Mouse (Mus musculus) Patski (cell line): ENCODE measurements around the gene Purb. TPM values are rescaled to one million over a fixed set of nuclear protein-coding genes. Genes with fewer than 3 reads are reported as not detected.

Experiments used
- ATAC-seq: fragments of 100-300 bp; one replicate; pipeline ENCODE4 v1.8.0; 2021
- CTCF ChIA-PET: fragments of 350-600 bp; sonication (Branson Sonifier 250); formaldehyde crosslinking; loops from one replicate; lab custom pipeline; 2022; ENCODE audit warnings: inconsistent platforms; lab: Charles Lee
- POLR2A ChIA-PET: fragments of 350-600 bp; sonication (Branson Sonifier 250); formaldehyde crosslinking; loops from one replicate; lab custom pipeline; 2022; ENCODE audit warnings: antibody characterized with exemption, inconsistent platforms; lab: Charles Lee
- DNase-seq: peaks from one replicate; pipeline ENCODE4 v3.0.0-alpha.2; 2011; ENCODE audit warnings: low read depth, low spot score
- H3K27me3 ChIP-seq: fragments of 371-371 bp; one replicate; pipeline ENCODE4 v1.5.1; 2021
- CTCF ChIP-seq: fragments of 100-300 bp; IDR thresholded peaks from one replicate; pipeline ENCODE4 v1.5.1; 2021
- in situ Hi-C: fragments of 300-500 bp; cut with MboI; formaldehyde crosslinking; loops from 3 replicates; pipeline ENCODE4 v1.11.1; 2018; ENCODE audit warnings: low pct_unique_long_range_greater_than_20kb, mixed read lengths
- polyA plus RNA-seq: library from polyadenylated mRNA; unstranded; gene quantifications from one replicate; pipeline ENCODE4 v1.2.3, GENCODE M21; 2021

Purb gene
- polyA plus RNA-seq, 1 experiment from 2014 or later = 49.1 TPM

GRCm38 (mm10) chr11:6486916-6487315, 11.2 kb upstream of the Purb start:
- H3K27me3 ChIP-seq = no peaks in the 10 kb centered on the region
- ChIA-PET CTCF (interaction anchor here (1.0 kb wide), 1 partner anchor 10 kb away, joined by 3 read pairs; no protein-coding TSS in a partner anchor), POLR2A (no interaction called here)
- in situ Hi-C loops = no loop called here
- TF ChIP-seq CTCF = no peak
- DNase-seq (no peak), ATAC-seq (no peak)

GRCm38 (mm10) chr11:6484244-6484959, 8.7 kb upstream of the Purb start:
- no peak for DNase-seq
- POLR2A ChIA-PET = no interaction called here
- CTCF ChIA-PET = interaction anchor here (1.0 to 1.2 kb wide), 2 partner anchors 13 to 16 kb away, joined by 3 to 4 read pairs; no protein-coding TSS in a partner anchor
- no peak for TF ChIP-seq CTCF
- ATAC-seq = no peak
- no peaks in the 10 kb centered on the region for H3K27me3 ChIP-seq
- in situ Hi-C loops = no loop called here

GRCm38 (mm10) chr11:6483103-6483502, 7.4 kb upstream of the Purb start:
- ChIA-PET CTCF (interaction anchor here (0.8 kb wide), 1 partner anchor 18 kb away, joined by 3 read pairs; no protein-coding TSS in a partner anchor), POLR2A (interaction anchor here (1.6 kb wide), 1 partner anchor 45 kb away, joined by 5 read pairs; no protein-coding TSS in a partner anchor)
- no peaks in the 10 kb centered on the region for H3K27me3 ChIP-seq
- no peak for TF ChIP-seq CTCF
- DNase-seq = no peak
- in situ Hi-C loops = no loop called here
- ATAC-seq = no peak

GRCm38 (mm10) chr11:6481669-6482185, 6.0 kb upstream of the Purb start:
- ATAC-seq = no peak
- ChIA-PET CTCF (interaction anchor here (1.4 to 1.8 kb wide), 2 partner anchors 8 to 17 kb away, joined by 5 to 6 read pairs; no protein-coding TSS in a partner anchor), POLR2A (interaction anchor here (0.6 to 1.6 kb wide), 3 partner anchors 10 to 94 kb away, joined by 3 to 5 read pairs (median 3); no protein-coding TSS in a partner anchor)
- DNase-seq = no peak
- no peaks in the 10 kb centered on the region for H3K27me3 ChIP-seq
- in situ Hi-C loops = no loop called here
- TF ChIP-seq CTCF = no peak

GRCm38 (mm10) chr11:6480681-6481405, 5.1 kb upstream of the Purb start:
- in situ Hi-C loops = no loop called here
- CTCF ChIA-PET = interaction anchor here (1.4 to 1.8 kb wide), 3 partner anchors 9 to 47 kb away, joined by 3 to 6 read pairs (median 5); no protein-coding TSS in a partner anchor
- no peak for TF ChIP-seq CTCF
- POLR2A ChIA-PET = interaction anchor here (0.6 kb wide), 1 partner anchor 95 kb away, joined by 3 read pairs; no protein-coding TSS in a partner anchor
- no peak for DNase-seq
- no peaks in the 10 kb centered on the region for H3K27me3 ChIP-seq
- peak; percentile 7 for ATAC-seq

GRCm38 (mm10) chr11:6480191-6480590, 4.5 kb upstream of the Purb start:
- no peaks in the 10 kb centered on the region for H3K27me3 ChIP-seq
- DNase-seq (no peak), ATAC-seq (no peak)
- in situ Hi-C loops = no loop called here
- no peak for TF ChIP-seq CTCF
- POLR2A ChIA-PET = no interaction called here
- CTCF ChIA-PET = interaction anchor here (1.2 to 1.8 kb wide), 5 partner anchors 8 to 68 kb away, joined by 3 to 6 read pairs (median 4); no protein-coding TSS in a partner anchor

GRCm38 (mm10) chr11:6479231-6479630, 3.5 kb upstream of the Purb start:
- no peak for TF ChIP-seq CTCF
- in situ Hi-C loops = no loop called here
- no peaks in the 10 kb centered on the region for H3K27me3 ChIP-seq
- DNase-seq = no peak
- CTCF ChIA-PET = interaction anchor here (1.2 kb wide), 2 partner anchors 9 to 69 kb away, joined by 3 to 4 read pairs; no protein-coding TSS in a partner anchor
- ATAC-seq = no peak
- POLR2A ChIA-PET = no interaction called here

- ChIA-PET POLR2A (interaction anchor here (0.7 kb wide), 1 partner anchor 93 kb away, joined by 4 read pairs; no protein-coding TSS in a partner anchor), CTCF (interaction anchor here (0.8 to 1.4 kb wide), 2 partner anchors 11 to 72 kb away, joined by 3 to 7 read pairs; no protein-coding TSS in a partner anchor)
- H3K27me3 ChIP-seq = no peaks in the 10 kb centered on the region
- in situ Hi-C loops = no loop called here
- DNase-seq (no peak), ATAC-seq (no peak)
- no peak for TF ChIP-seq CTCF
These were observed 1.6 kb upstream of the Purb start for GRCm38 (mm10) chr11:6477350-6477749.

- no peak for ATAC-seq
- in situ Hi-C loops = no loop called here
- no peak for DNase-seq
- POLR2A ChIA-PET = interaction anchor here (0.7 kb wide), 1 partner anchor 94 kb away, joined by 4 read pairs; no protein-coding TSS in a partner anchor
- CTCF ChIA-PET = interaction anchor here (0.8 to 1.4 kb wide), 2 partner anchors 11 to 72 kb away, joined by 3 to 7 read pairs; no protein-coding TSS in a partner anchor
- no peak for TF ChIP-seq CTCF
- no peaks in the 10 kb centered on the region for H3K27me3 ChIP-seq
These were observed 1.2 kb upstream of the Purb start for GRCm38 (mm10) chr11:6476876-6477275.
